Mouse (Mus musculus): ENCODE results near the gene Scarb1.

DNA sequence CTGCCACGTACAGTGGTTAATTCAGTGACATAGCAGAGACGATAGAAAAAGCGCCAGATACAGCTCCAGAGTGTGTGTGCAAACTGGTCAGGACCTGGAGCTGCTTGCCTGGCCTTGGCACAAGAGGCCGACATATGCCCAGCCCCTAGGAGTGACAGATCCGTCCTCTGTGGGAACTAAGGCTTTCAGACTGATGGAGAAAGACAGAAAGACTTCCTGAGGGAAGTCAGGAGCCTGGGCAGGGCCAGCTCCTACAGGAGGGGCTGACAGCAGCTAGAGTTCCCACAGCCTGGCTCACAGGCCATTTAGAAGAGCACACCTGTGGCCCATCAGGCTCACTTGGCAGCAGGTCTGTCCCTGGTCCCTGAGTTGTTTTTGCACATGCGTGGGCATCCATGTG, 63.6 kb downstream of the Scarb1 start:
- TF ChIP-seq CTCF (IDR thresholded peaks at IDR 0.05) (no peak), EP300 (IDR thresholded peaks at IDR 0.05) (no peak)

Data from lung, postnatal 0 days (tissue).